Mouse (Mus musculus): Measurements from ENCODE around the gene Shcbp1l. TPM values are rescaled to one million over a fixed set of nuclear protein-coding genes. Genes with fewer than 3 reads are reported as not detected.

Shcbp1l gene
- polyA plus RNA-seq, 1 experiment from 2014 or later: 0.28 TPM

GRCm38 (mm10) chr1:153443632-153444031 lies 18.7 kb downstream of the Shcbp1l start:
- no peak overlapping the region for H3K4me2 ChIP-seq
- TF ChIP-seq CTCF (IDR thresholded peaks at IDR 0.05; ENCODE audit: low read depth): no peak
- no peaks in the 10 kb centered on the region for H3K9me3 ChIP-seq (ENCODE audit: low read depth, low read length)
- H3K36me3 ChIP-seq (ENCODE audit: insufficient read depth): 0 out of 2 replicates have a peak, but pooled peaks cover 11% of the 10 kb centered on the region
- H3K27ac ChIP-seq (ENCODE audit: low read depth): no peak overlapping the region
- ATAC-seq (ENCODE audit: insufficient read depth) (no peak), DNase-seq (no peak)
- H3K9ac ChIP-seq: no peak overlapping the region
- no peaks in the 10 kb centered on the region for H3K27me3 ChIP-seq (ENCODE audit: insufficient read depth, low read length)
- no peaks in the 10 kb centered on the region for H3K4me1 ChIP-seq (ENCODE audit: insufficient read depth)
- no peak overlapping the region for H3K4me3 ChIP-seq (ENCODE audit: low read depth, low read length)
- WGBS: 74% methylated on average over 4 of the region's 4 CpGs

DNA sequence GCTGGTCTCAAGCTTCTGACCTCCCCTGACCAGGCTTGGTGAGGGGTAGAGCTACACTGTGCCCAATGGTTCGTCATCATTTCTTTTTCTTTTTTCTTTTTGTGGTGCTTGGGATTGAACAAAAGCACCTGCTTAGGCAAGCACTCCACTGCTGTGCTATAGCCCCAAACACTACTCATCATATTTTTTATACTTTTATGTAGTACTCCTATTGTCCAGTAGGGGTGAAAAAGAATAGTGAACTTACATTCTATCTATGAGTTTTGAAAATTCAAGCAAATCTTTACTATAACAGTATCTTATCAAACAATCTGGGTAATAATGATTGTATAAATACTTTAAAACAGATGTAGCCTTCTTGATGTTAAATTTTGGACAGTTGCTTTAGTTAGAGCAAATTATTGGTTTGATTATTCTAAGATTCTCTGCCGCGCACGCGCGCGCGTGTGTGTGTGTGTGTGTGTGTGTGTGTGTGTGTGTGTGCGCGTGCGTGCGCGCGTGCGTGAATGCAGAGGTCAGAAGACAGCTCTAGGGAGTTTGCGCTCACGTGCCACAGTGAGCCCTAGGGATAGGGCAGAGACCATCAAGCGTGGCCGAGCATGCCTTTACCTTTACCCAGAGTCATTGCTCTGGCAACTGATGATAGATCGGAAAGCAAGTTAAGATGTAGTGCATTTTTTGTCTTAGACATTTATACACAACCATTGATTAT lies 21.3 kb downstream of the Shcbp1l start:
- WGBS: 95% methylated on average over 20 of the region's 20 CpGs
- no peak for TF ChIP-seq CTCF (IDR thresholded peaks at IDR 0.05; ENCODE audit: low read depth)
- H3K9ac ChIP-seq: no peak overlapping the region
- H3K4me1 ChIP-seq (ENCODE audit: insufficient read depth): no peaks in the 10 kb centered on the region
- ATAC-seq (ENCODE audit: insufficient read depth) (no peak), DNase-seq (no peak)
- no peak overlapping the region for H3K4me2 ChIP-seq
- peaks cover 14% of the 10 kb centered on the region; the same call in 1 of the 2 replicates for H3K36me3 ChIP-seq (ENCODE audit: insufficient read depth)
- H3K27me3 ChIP-seq (ENCODE audit: insufficient read depth, low read length): no peaks in the 10 kb centered on the region
- no peak overlapping the region for H3K4me3 ChIP-seq (ENCODE audit: low read depth, low read length)
- no peaks in the 10 kb centered on the region for H3K9me3 ChIP-seq (ENCODE audit: low read depth, low read length)
- H3K27ac ChIP-seq (ENCODE audit: low read depth): no peak overlapping the region

- Histone ChIP-seq H3K27me3 (ENCODE audit: insufficient read depth, low read length) (no peaks in the 10 kb centered on the region), H3K4me3 (ENCODE audit: low read depth, low read length) (no peak overlapping the region), H3K36me3 (ENCODE audit: insufficient read depth) (peaks cover 51% of the 10 kb centered on the region), H3K9me3 (ENCODE audit: low read depth, low read length) (no peaks in the 10 kb centered on the region), H3K9ac (no peak overlapping the region), H3K27ac (ENCODE audit: low read depth) (no peak overlapping the region), H3K4me1 (ENCODE audit: insufficient read depth) (no peaks in the 10 kb centered on the region), H3K4me2 (no peak overlapping the region)
- TF ChIP-seq CTCF (IDR thresholded peaks at IDR 0.05; ENCODE audit: low read depth): peak; percentile 70
- 0 out of 2 replicates have a peak, but pooled peaks have one; percentile 18 for ATAC-seq (ENCODE audit: insufficient read depth)
- WGBS: 70% methylated on average over 10 of the region's 10 CpGs
- DNase-seq: peak; percentile 52
Observed at GRCm38 (mm10) chr1:153451237-153452154, 26.5 kb downstream of the Shcbp1l start.

DNA sequence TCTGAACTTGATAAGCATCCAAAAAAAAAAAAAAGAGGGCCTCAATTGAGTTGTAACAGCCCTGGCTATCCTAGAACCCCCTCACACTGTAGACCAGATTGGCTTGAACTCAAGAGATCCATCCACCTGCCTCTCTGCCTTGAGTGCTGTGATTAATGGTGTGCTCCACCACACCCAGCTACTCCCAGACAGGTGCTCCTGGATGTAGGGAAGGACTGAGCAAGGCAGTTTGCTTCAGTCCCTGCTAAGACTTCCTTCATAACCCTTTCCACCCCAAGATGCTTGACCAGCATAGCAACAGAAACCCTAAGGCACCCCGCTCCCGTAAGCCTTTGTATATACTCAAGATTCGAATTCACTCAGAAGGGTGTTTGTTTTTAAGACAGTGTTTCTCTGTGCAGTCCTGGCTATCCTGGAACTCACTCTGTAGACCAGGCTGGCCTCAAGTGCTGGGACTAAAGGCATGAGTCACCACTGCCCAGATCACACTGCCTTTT lies 28.2 kb downstream of the Shcbp1l start:
- Histone ChIP-seq H3K4me2 (no peak overlapping the region), H3K4me1 (ENCODE audit: insufficient read depth) (no peaks in the 10 kb centered on the region), H3K36me3 (ENCODE audit: insufficient read depth) (peaks cover 55% of the 10 kb centered on the region), H3K27me3 (ENCODE audit: insufficient read depth, low read length) (no peaks in the 10 kb centered on the region), H3K9ac (no peak overlapping the region), H3K4me3 (ENCODE audit: low read depth, low read length) (no peak overlapping the region), H3K9me3 (ENCODE audit: low read depth, low read length) (no peaks in the 10 kb centered on the region), H3K27ac (ENCODE audit: low read depth) (no peak overlapping the region)
- ATAC-seq (ENCODE audit: insufficient read depth) (peak; percentile 43), DNase-seq (no peak)
- WGBS: 72% methylated on average over 3 of the region's 3 CpGs
- TF ChIP-seq CTCF (IDR thresholded peaks at IDR 0.05; ENCODE audit: low read depth): no peak

DNA sequence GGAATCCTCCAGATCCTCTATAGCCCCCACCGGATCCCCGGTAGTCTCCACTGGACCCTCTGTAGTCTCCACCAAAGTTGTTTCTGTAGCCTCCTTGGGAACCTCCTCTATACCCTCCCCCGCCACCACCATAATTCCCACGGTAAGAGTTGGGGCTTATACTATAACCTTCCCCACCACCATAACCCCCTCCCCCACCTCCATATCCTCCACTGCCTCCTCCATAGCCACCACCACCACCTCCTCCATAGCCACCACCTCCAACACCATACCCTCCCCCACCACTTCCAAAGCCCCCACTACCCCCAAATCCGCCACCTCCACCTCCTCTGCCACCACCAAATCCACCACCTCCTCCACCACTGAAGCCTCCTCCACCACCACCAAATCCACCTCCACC lies 31.2 kb downstream of the Shcbp1l start:
- Histone ChIP-seq H3K9ac (no peak overlapping the region), H3K36me3 (ENCODE audit: insufficient read depth) (peaks cover 80% of the 10 kb centered on the region), H3K27me3 (ENCODE audit: insufficient read depth, low read length) (no peaks in the 10 kb centered on the region), H3K4me2 (no peak overlapping the region), H3K9me3 (ENCODE audit: low read depth, low read length) (no peaks in the 10 kb centered on the region), H3K4me3 (ENCODE audit: low read depth, low read length) (no peak overlapping the region), H3K4me1 (ENCODE audit: insufficient read depth) (no peaks in the 10 kb centered on the region), H3K27ac (ENCODE audit: low read depth) (no peak overlapping the region)
- WGBS: 88% methylated on average over 5 of the region's 5 CpGs
- no peak for TF ChIP-seq CTCF (IDR thresholded peaks at IDR 0.05; ENCODE audit: low read depth)
- ATAC-seq (ENCODE audit: insufficient read depth) (no peak; the same call in 1 of the 2 replicates), DNase-seq (no peak)

DNA sequence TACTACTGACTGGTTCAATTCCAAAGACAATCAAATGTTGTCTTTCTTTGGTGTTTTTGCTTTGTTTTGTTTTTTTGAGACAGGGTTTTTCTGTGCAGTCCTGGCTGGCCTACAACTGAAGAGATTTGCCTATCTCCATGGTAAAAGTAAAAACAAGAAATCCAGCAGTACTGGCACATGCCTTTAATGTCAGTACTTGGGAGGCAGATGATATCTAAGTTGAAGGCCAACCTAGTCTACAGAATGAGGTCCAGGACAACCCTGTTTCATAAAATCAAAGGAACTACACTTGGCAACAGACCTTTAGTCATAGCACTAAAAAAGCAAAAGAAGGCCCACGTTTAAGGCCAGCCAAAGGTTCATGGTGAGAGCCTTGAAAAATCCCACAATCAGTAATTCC lies 36.8 kb downstream of the Shcbp1l start:
- H3K27ac ChIP-seq (ENCODE audit: low read depth): no peak overlapping the region
- H3K9me3 ChIP-seq (ENCODE audit: low read depth, low read length): no peaks in the 10 kb centered on the region
- no peaks in the 10 kb centered on the region for H3K27me3 ChIP-seq (ENCODE audit: insufficient read depth, low read length)
- DNase-seq (no peak), ATAC-seq (ENCODE audit: insufficient read depth) (no peak)
- no peak overlapping the region for H3K9ac ChIP-seq
- TF ChIP-seq CTCF (IDR thresholded peaks at IDR 0.05; ENCODE audit: low read depth): no peak
- 85% methylated on average over 1 of the region's 1 CpGs for WGBS
- no peak overlapping the region for H3K4me2 ChIP-seq
- H3K4me3 ChIP-seq (ENCODE audit: low read depth, low read length): no peak overlapping the region
- H3K4me1 ChIP-seq (ENCODE audit: insufficient read depth): no peaks in the 10 kb centered on the region
- peaks cover 92% of the 10 kb centered on the region for H3K36me3 ChIP-seq (ENCODE audit: insufficient read depth)

DNA sequence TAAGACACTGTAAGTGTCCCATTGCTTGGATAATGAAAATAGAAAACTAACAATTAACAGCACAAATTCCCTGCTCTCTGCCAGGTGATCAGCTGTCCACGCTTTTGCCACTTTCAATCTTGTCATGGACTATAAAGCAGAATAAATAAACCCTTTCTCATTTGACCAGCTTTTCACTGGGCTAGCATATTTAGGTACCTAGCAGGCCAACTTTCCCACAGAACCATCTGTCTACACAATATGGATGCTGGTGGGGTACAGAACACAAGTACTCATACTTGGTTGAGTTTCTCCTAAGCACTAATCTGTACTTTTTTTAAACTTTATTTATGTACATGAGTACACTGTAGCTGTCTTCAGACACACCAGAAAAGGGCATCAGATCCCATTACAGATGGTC lies 54.3 kb downstream of the Shcbp1l start:
- no peaks in the 10 kb centered on the region for H3K27me3 ChIP-seq (ENCODE audit: insufficient read depth, low read length)
- no peak for TF ChIP-seq CTCF (IDR thresholded peaks at IDR 0.05; ENCODE audit: low read depth)
- no peaks in the 10 kb centered on the region for H3K4me1 ChIP-seq (ENCODE audit: insufficient read depth)
- no peak for DNase-seq
- no peak overlapping the region for H3K9ac ChIP-seq
- H3K4me2 ChIP-seq: no peak overlapping the region
- 94% methylated on average over 1 of the region's 1 CpGs for WGBS
- ATAC-seq (ENCODE audit: insufficient read depth): no peak
- H3K4me3 ChIP-seq (ENCODE audit: low read depth, low read length): no peak overlapping the region
- H3K27ac ChIP-seq (ENCODE audit: low read depth): no peak overlapping the region
- no peaks in the 10 kb centered on the region for H3K9me3 ChIP-seq (ENCODE audit: low read depth, low read length)
- peaks cover 89% of the 10 kb centered on the region for H3K36me3 ChIP-seq (ENCODE audit: insufficient read depth)

All from lung, embryonic 14.5 days (tissue).